Mouse (Mus musculus) forebrain, embryonic 16.5 days (tissue): ENCODE measurements around the gene Tmc4. TPM values are rescaled to one million over a fixed set of nuclear protein-coding genes. Genes with fewer than 3 reads are reported as not detected.

Experiments
- ATAC-seq: fragments of 200-750 bp; cut with Nextera tagmentation; 2 replicates; pipeline ENCODE4 v1.8.0; 2017; ENCODE audit warnings: mild to moderate bottlenecking, moderate library complexity
- H3K27ac ChIP-seq: fragments of 300-500 bp; sonication (generic); 2 replicates; pipeline ENCODE4 v1.5.1; 2014; ENCODE audit warnings: low read length, control low read depth
- H3K27me3 ChIP-seq: fragments of 300-500 bp; sonication (generic); replicated peaks from 2 replicates; pipeline ENCODE4 v1.6.1; 2014; ENCODE audit warnings: low read length; ENCODE audit not compliant: control insufficient read depth, insufficient read depth
- H3K36me3 ChIP-seq: fragments of 300-500 bp; sonication (generic); 2 replicates; pipeline ENCODE4 v1.6.1; 2014; ENCODE audit not compliant: control insufficient read depth, insufficient read depth
- H3K4me1 ChIP-seq: fragments of 300-500 bp; sonication (generic); replicated peaks from 2 replicates; pipeline ENCODE4 v1.6.1; 2014; ENCODE audit warnings: low read length; ENCODE audit not compliant: control insufficient read depth, insufficient read depth
- H3K4me2 ChIP-seq: fragments of 300-500 bp; sonication (generic); 2 replicates; pipeline ENCODE4 v1.6.1; 2014; ENCODE audit warnings: mild to moderate bottlenecking, low read length, control low read depth
- H3K4me3 ChIP-seq: fragments of 300-500 bp; sonication (generic); replicated peaks from 2 replicates; pipeline ENCODE4 v1.5.1; 2014; ENCODE audit warnings: mild to moderate bottlenecking, low read length, control low read depth
- H3K9ac ChIP-seq: fragments of 300-500 bp; sonication (generic); replicated peaks from 2 replicates; pipeline ENCODE4 v1.6.1; 2014; ENCODE audit warnings: low read depth, low read length, control low read depth
- H3K9me3 ChIP-seq: fragments of 300-500 bp; sonication (generic); 2 replicates; pipeline ENCODE4 v1.6.1; 2016; ENCODE audit warnings: low read length; ENCODE audit not compliant: control insufficient read depth
- WGBS: fragments of 180-500 bp; shearing (Covaris S2); extraction: QIAGEN DNeasy Blood & Tissue Kit; methylation state at CpG from one replicate; pipeline ENCODE4 v1.1.7; 2014; 5-methylcytosine and 5-hydroxymethylcytosine counted together
- polyA plus RNA-seq: library from polyadenylated mRNA; unstranded; fragments of >200 nt; fragmentation: Nextera tagmentation; extraction: Ambion mirVana; gene quantifications from 2 replicates; pipeline ENCODE4 v1.2.1, GENCODE M21; 2015

The Tmc4 gene
- polyA plus RNA-seq, 1 experiment from 2014 or later = 3.3 TPM

DNA sequence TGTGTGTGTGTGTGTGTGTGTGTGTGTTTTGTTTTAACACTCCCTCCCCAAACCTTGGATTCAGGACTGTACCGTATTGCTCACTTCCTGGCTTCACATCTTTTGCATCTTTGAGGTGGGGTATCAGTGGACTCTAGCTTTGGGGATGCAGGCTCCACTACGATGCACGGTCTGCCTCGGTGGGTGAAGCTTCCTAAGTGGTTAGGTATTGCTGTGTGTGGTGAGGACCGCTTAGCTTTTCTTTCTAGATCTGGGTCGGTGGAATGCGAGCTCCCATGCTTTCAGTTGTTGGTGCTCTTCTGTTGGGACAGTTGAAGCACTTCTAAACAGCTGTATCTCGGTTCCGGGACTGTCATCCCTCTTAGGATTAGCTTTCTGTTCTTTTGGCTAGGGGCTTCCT, 31.2 kb downstream of the Tmc4 start:
- peak overlapping the region; percentile 97; the same call in 1 of the 2 replicates for H3K27ac ChIP-seq
- H3K9me3 ChIP-seq = no peaks in the 10 kb centered on the region
- H3K4me1 ChIP-seq = peaks cover 37% of the 10 kb centered on the region
- H3K4me2 ChIP-seq = peak overlapping the region; percentile 88
- peaks cover 15% of the 10 kb centered on the region for H3K36me3 ChIP-seq
- ATAC-seq = no peak
- H3K4me3 ChIP-seq = peak overlapping the region; percentile 71
- peak overlapping the region; percentile 80 for H3K9ac ChIP-seq
- 18% methylated on average over 9 of the region's 9 CpGs for WGBS
- no peaks in the 10 kb centered on the region for H3K27me3 ChIP-seq

DNA sequence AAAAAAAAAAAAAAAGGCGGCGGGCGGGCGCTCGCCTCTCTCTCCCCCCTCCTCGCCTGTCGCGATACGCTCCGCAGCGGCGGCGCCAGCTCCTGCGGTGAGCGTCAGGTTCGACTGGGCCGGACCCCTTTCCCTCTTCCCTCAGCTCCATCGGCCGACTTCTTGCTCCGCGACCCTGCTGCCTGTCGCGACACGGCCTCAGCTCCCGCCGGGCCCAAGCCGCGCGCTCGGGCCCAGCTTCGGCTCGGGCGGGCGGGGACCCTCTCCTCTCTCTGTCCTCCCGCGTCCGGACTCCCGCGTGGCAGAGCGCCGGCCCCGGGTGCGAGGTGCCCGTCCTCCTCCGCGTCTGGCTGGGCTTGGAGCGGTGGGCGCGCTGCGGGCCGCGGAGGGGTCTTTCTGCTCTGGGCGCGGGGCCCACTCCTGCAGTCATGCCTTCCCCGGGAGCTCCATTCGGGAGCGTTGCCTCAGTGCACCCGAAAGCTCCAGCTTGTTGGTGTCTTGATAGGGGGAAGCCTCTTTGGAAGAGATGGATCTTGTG, 31.8 kb downstream of the Tmc4 start:
- Histone ChIP-seq H3K9me3 (no peaks in the 10 kb centered on the region), H3K27me3 (no peaks in the 10 kb centered on the region), H3K4me2 (peak overlapping the region; percentile 88), H3K36me3 (peaks cover 9% of the 10 kb centered on the region), H3K9ac (peak overlapping the region; percentile 80), H3K27ac (peak overlapping the region; percentile 97), H3K4me1 (peaks cover 37% of the 10 kb centered on the region), H3K4me3 (peak overlapping the region; percentile 71)
- no peak for ATAC-seq
- WGBS = under 1% methylated on average over 45 of the region's 58 CpGs

GRCm38 (mm10) chr7:3644672-3645487, 32.5 kb downstream of the Tmc4 start, which contains the start of gene Cnot3:
Cnot3 (plus strand) TSS chr7:3645268.
- Histone ChIP-seq H3K4me3 (peak within 1 kb of the TSS; percentile 71), H3K9me3 (no peaks in the 10 kb centered on the region), H3K27me3 (no peaks in the 10 kb centered on the region), H3K4me2 (peak within 1 kb of the TSS; percentile 88), H3K9ac (peak within 1 kb of the TSS; percentile 80), H3K36me3 (peaks cover 9% of the 10 kb centered on the region), H3K27ac (peak within 1 kb of the TSS; percentile 97), H3K4me1 (peaks cover 37% of the 10 kb centered on the region)
- peak; percentile 97 for ATAC-seq
- 0% methylated on average over 48 of the region's 58 CpGs for WGBS

DNA sequence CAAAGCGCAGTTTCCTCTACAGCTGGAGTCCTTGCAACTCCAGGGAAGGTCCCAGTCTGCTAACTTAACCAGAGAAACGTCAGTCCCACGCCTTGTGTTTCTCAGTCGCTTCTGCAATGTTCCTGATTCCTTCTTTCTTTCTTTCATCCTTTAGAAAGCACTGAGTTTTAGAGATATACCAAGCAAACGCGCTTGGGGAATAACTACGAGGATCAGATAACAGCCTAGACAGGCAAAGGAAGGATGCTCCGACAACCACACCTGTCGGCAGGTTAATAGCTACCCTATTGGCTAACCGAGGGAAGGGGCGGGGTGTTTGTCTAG, 33.0 kb downstream of the Tmc4 start:
- peak overlapping the region; percentile 47 for H3K4me3 ChIP-seq
- no peak for ATAC-seq
- 1% methylated on average over 11 of the region's 11 CpGs for whole genome bisulfite sequencing
- peak overlapping the region; percentile 33; the same call in 1 of the 2 replicates for H3K9ac ChIP-seq
- peaks cover 37% of the 10 kb centered on the region for H3K4me1 ChIP-seq
- H3K9me3 ChIP-seq = no peaks in the 10 kb centered on the region
- peak overlapping the region; percentile 76 for H3K4me2 ChIP-seq
- peaks cover 12% of the 10 kb centered on the region for H3K36me3 ChIP-seq
- peak overlapping the region; percentile 62 for H3K27ac ChIP-seq
- H3K27me3 ChIP-seq = no peaks in the 10 kb centered on the region

GRCm38 (mm10) chr7:3643843-3644242, 33.5 kb downstream of the Tmc4 start:
- peaks cover 12% of the 10 kb centered on the region for H3K36me3 ChIP-seq
- H3K4me2 ChIP-seq = peak overlapping the region; percentile 76
- H3K9me3 ChIP-seq = no peaks in the 10 kb centered on the region
- ATAC-seq = no peak
- H3K4me3 ChIP-seq = peak overlapping the region; percentile 47
- H3K9ac ChIP-seq = no peak overlapping the region; the same call in 1 of the 2 replicates
- WGBS = 23% methylated on average over 9 of the region's 9 CpGs
- H3K4me1 ChIP-seq = peaks cover 34% of the 10 kb centered on the region
- no peaks in the 10 kb centered on the region for H3K27me3 ChIP-seq
- H3K27ac ChIP-seq = no peak overlapping the region

GRCm38 (mm10) chr7:3643412-3643811, 33.9 kb downstream of the Tmc4 start:
- WGBS = 73% methylated on average over 5 of the region's 5 CpGs
- Histone ChIP-seq H3K36me3 (peaks cover 12% of the 10 kb centered on the region), H3K9ac (no peak overlapping the region), H3K9me3 (no peaks in the 10 kb centered on the region), H3K27me3 (no peaks in the 10 kb centered on the region), H3K4me3 (no peak overlapping the region), H3K4me1 (peaks cover 31% of the 10 kb centered on the region), H3K4me2 (no peak overlapping the region), H3K27ac (no peak overlapping the region)
- ATAC-seq = no peak

DNA sequence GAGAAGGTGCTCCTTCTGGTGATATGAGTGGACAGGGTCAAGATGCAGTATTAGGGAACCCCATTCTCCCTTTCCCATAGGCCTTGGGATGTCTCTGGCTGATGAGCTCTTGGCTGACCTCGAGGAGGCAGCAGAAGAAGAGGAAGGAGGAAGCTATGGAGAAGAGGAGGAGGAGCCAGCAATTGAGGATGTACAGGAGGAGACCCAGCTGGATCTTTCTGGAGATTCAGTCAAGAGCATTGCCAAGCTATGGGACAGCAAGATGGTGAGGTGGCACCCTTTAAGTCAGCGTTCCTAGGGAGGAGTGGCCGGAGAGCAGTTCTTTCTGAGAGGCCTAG, 46.9 kb downstream of the Tmc4 start:
- H3K27ac ChIP-seq = no peak overlapping the region
- H3K27me3 ChIP-seq = no peaks in the 10 kb centered on the region
- ATAC-seq = no peak
- H3K9ac ChIP-seq = peak overlapping the region; percentile 74
- peak overlapping the region; percentile 81 for H3K4me2 ChIP-seq
- peaks cover 26% of the 10 kb centered on the region for H3K4me1 ChIP-seq
- H3K9me3 ChIP-seq = no peaks in the 10 kb centered on the region
- H3K4me3 ChIP-seq = peak overlapping the region; percentile 75
- H3K36me3 ChIP-seq = peaks cover 3% of the 10 kb centered on the region; the same call in 1 of the 2 replicates
- 65% methylated on average over 3 of the region's 3 CpGs for WGBS

- Histone ChIP-seq H3K9ac (peak within 1 kb of the TSS; percentile 74), H3K4me3 (peak within 1 kb of the TSS; percentile 75), H3K27me3 (no peaks in the 10 kb centered on the region), H3K9me3 (no peaks in the 10 kb centered on the region), H3K4me2 (peak within 1 kb of the TSS; percentile 99), H3K27ac (peak within 1 kb of the TSS; percentile 81), H3K4me1 (peaks cover 26% of the 10 kb centered on the region), H3K36me3 (peaks cover 2% of the 10 kb centered on the region; the same call in 1 of the 2 replicates)
- WGBS = under 1% methylated on average over 47 of the region's 47 CpGs
- peak; percentile 88 for ATAC-seq
These were observed 47.5 kb downstream of the Tmc4 start, which contains the start of the genes Tfpt and Prpf31 for GRCm38 (mm10) chr7:3629543-3630477. Tfpt (minus strand) TSS chr7:3629929. Prpf31 (plus strand) TSS chr7:3629985.

GRCm38 (mm10) chr7:3629030-3629429, 48.3 kb downstream of the Tmc4 start:
- ATAC-seq = peak; percentile 49
- Histone ChIP-seq H3K4me2 (peak overlapping the region; percentile 99), H3K4me3 (peak overlapping the region; percentile 75), H3K27me3 (no peaks in the 10 kb centered on the region), H3K27ac (peak overlapping the region; percentile 81; the same call in 1 of the 2 replicates), H3K9ac (peak overlapping the region; percentile 68), H3K36me3 (peaks cover 8% of the 10 kb centered on the region), H3K4me1 (peaks cover 26% of the 10 kb centered on the region), H3K9me3 (no peaks in the 10 kb centered on the region)
- 40% methylated on average over 4 of the region's 4 CpGs for WGBS
